In genomic region chr6:82909136-82909855, GRCm38 (mm10) we compare ENCODE assay signal across 8 mouse cellular contexts. TPM values are rescaled to one million over a fixed set of nuclear protein-coding genes. Genes with fewer than 3 reads are reported as not detected.
A peak's percentile ranks its signal among the peaks of the same experiment; 100 is the strongest.
DNase-seq lines count a peak whose midpoint lies in the region; ATAC-seq lines count a peak whose summit lies in the region.

No protein-coding gene starts in this region.

- ATAC-seq in frontal cortex, adult (ENCODE audit: low TSS enrichment) = peak; percentile 78

- DNase-seq in frontal cortex, postnatal 25 days (ENCODE audit: low spot score in 2 of 2) = no peak
- peak; percentile 9 for DNase-seq in spleen, adult 12 weeks (ENCODE audit: low spot score)
- no peak for DNase-seq in spleen, adult 18-20 months
- DNase-seq in c-Kit-positive CD71-negative TER-119-negative erythroid progenitor cells, embryonic 14.5 days (ENCODE audit: low read depth) = peak; percentile 53
- DNase-seq in induced T-regulatory cell, adult 2 months (ENCODE audit: low read depth) = peak; percentile 84
- DNase-seq in lung, postnatal 36 days = peak; percentile 62
- peak; percentile 73 for DNase-seq in thymus, postnatal 0 days (ENCODE audit: low spot score)

RNA-seq across cellular contexts. Expression of gene Sema4f, which starts 30.3 kb away (rescaled TPM):
- polyA plus RNA-seq in thymus, postnatal 0 days (2015; fragmentation: Nextera tagmentation; extraction: Ambion mirVana) = 1.3 and 1.4 TPM in 2 replicates

RNA-seq across cellular contexts. Expression of gene M1ap, which starts 37.4 kb away (rescaled TPM):
- 0.81 and 1.5 TPM in 2 replicates for polyA plus RNA-seq in thymus, postnatal 0 days (2015; fragmentation: Nextera tagmentation; extraction: Ambion mirVana)

Comparison
In these comparisons a context has a peak if more than half of its experiments do, and no peak if none do; other contexts are left out.
1. DNase-seq: peak in spleen, adult 12 weeks (single experiment), c-Kit-positive CD71-negative TER-119-negative erythroid progenitor cells, embryonic 14.5 days (single experiment), induced T-regulatory cell, adult 2 months (single experiment), lung, postnatal 36 days (single experiment) and thymus, postnatal 0 days (single experiment); none in frontal cortex, postnatal 25 days (0 of 2) and spleen, adult 18-20 months (0 of 2).